Mouse (Mus musculus): Measurements from ENCODE around the gene Rassf1.

Rassf1 gene

GRCm38 (mm10) chr9:107539940-107540339 lies 11.4 kb upstream of the Rassf1 start:
- ATAC-seq (ENCODE audit: insufficient number of reproducible peaks, low FRiP score, low TSS enrichment), result no peak

DNA sequence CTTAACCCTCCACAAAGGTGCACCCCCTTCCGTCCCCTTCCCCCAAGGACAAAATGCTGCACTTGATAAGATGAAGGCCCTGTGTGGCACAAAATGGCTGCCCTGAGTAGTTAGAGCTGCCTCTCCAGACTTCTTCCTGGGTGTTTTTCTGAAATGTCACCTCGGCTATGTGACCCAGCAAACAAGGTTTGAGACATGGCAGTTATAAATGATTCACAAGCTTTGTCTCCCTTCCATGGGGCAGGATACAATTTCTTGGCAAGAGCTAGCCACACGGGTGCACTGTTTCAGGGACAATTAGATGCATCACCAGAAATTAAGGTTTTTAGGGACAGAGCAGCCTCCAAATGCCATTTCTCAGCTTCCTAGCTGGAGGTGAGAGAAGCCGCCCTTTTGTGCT lies 10.9 kb upstream of the Rassf1 start:
- no peak for ATAC-seq (ENCODE audit: insufficient number of reproducible peaks, low FRiP score, low TSS enrichment)

DNA sequence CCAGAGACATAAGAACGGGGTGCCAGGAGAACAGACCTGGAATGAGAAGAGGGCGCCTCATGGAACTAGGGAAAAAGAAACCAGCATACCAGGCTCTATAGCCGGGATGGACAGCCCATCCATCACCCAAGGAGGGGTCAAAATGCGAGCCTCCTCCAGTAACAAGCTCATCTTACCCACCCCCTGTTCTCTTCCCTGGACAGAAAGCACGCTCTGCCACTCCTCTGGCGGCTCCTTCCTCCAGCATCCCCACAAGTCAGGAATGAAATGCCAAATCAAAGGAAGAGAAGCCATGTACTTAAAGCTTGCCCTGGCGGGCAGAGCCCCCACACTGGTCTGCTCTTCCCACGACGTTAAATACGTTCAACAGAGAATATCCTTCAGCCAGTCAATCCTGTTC lies 10.3 kb upstream of the Rassf1 start:
- no peak for ATAC-seq (ENCODE audit: insufficient number of reproducible peaks, low FRiP score, low TSS enrichment)

DNA sequence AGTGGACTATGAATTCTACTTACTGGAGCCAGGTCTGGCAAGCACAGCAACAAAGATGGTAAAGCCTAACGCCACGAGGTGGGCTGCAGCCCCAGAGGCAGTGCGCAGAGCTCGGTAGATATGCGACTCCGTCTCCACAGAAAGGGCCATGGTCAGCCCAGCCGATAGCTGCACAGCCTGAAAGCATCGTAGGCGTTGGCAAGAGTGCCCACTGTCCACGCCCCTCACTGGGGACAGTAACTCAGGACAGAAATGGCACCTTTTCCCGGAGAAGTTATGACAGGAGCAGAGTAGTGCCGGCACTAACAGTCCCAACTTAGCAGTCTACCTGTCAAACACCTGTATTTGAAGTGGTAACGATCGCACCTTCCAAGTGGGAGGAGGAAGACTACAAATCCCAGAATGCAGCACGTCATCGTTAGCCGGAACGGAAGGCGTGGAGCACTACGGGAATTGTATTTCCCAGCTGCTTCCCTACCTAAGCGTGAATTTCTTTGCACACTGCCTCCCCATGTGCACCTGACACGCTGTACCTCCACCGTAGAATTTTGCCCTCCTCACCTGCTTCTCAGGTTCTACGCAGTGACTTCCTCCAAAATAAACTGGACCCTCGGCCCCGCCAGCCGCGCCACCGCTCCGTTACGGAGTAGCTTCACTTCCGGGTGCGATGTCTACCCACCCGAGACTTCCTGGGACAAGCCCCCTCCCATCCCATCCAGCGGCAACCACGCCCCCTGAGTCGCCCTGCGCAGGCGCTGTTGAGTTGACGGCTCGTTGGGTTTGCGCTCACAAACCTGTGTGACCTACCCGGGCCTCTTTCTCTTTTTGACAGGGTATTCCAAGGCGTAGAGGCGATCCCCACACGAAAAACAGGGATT lies 9.6 kb upstream of the Rassf1 start, which contains the start of the genes Cyb561d2 and Nprl2:
Cyb561d2 (minus strand) TSS at position 720 of the 878 bp plus-strand sequence.
Nprl2 (plus strand) TSS at position 753 of the 878 bp plus-strand sequence.
- peak; percentile 79 for ATAC-seq (ENCODE audit: insufficient number of reproducible peaks, low FRiP score, low TSS enrichment)

- no peak for ATAC-seq (ENCODE audit: insufficient number of reproducible peaks, low FRiP score, low TSS enrichment)
Measured at GRCm38 (mm10) chr9:107542352-107542686, 9.0 kb upstream of the Rassf1 start.

- ATAC-seq (ENCODE audit: insufficient number of reproducible peaks, low FRiP score, low TSS enrichment), result no peak
Measured at GRCm38 (mm10) chr9:107542721-107543120, 8.6 kb upstream of the Rassf1 start.

DNA sequence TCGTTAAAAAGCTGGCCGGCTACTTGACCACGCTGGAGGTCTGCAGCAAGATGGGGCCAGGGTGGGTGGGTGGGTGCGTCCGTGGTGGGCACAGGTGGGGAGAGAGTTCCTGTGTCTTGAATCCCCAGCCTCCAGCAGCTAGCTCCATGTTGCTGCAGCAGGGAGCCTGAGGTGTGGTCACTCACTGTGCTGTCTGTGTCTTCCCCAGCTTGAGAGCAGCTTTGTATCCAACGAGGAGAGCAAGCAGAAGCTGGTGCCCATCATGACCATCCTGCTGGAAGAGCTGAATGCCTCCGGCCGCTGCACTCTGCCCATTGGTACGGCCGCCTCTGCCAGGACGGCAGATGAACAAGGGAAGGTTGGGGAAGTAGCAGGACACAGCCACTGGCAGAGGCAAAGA lies 8.1 kb upstream of the Rassf1 start:
- ATAC-seq (ENCODE audit: insufficient number of reproducible peaks, low FRiP score, low TSS enrichment), result no peak

DNA sequence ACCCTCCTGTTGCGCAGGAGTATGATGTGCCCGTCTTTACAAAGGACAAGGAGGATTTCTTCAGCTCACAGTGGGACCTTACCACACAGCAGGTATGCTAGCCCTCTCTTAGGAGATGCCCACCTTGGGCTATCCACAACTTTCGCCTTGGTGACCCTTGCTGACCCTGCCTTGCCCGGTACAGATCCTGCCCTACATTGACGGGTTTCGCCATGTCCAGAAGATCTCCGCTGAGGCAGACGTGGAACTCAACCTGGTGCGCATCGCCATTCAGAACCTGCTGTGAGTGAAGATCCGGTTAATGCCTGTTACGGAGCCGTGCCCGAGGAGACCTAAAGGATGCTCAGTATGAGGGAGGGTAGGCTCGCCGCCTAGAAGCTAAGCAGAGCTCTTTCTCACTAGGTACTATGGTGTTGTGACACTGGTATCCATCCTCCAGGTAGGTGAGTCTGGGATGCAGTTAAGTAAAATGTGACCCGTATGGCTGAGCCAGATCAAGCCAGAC lies 7.1 kb upstream of the Rassf1 start:
- no peak for ATAC-seq (ENCODE audit: insufficient number of reproducible peaks, low FRiP score, low TSS enrichment)

DNA sequence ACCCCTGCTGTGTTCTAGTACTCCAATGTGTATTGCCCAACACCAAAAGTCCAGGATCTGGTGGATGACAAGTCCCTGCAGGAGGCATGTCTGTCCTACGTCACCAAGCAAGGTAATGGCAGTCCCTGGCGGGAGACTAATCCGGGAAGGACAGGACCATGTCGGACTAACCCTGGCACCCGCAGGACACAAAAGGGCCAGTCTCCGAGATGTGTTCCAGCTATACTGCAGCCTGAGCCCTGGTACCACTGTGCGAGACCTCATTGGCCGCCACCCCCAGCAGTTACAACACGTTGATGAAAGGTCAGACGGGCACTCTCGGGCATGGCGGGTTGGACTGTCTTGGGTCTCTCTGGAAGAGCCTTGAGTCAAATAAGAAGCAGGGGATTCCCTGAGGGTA lies 6.6 kb upstream of the Rassf1 start:
- ATAC-seq (ENCODE audit: insufficient number of reproducible peaks, low FRiP score, low TSS enrichment), result no peak

- no peak for ATAC-seq (ENCODE audit: insufficient number of reproducible peaks, low FRiP score, low TSS enrichment)
Measured at GRCm38 (mm10) chr9:107545199-107545598, 6.2 kb upstream of the Rassf1 start.

- no peak for ATAC-seq (ENCODE audit: insufficient number of reproducible peaks, low FRiP score, low TSS enrichment)
Measured at GRCm38 (mm10) chr9:107545602-107546001, 5.8 kb upstream of the Rassf1 start.

DNA sequence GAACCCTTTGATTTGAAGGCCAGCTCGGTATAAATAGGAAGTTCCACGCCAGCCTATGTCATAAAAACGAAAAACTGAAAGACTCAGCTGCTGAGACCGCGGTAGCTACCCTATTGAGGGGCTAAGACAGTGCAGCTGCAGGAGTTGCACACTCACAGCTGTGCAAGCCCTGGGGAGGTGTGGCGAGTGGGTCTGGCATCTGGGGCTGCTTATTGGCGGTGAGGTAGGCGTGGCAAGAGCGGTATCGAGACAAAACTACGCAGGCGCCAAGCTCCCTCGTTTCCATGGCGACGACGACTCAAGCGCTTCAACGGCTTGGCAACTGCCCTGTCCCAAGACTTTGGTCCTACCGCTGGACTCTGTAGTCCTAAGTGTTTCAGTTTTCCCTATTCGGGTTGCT lies 4.3 kb upstream of the Rassf1 start, which contains the start of gene Zmynd10:
Zmynd10 (plus strand) TSS at position 273 of the 400 bp plus-strand sequence.
- ATAC-seq (ENCODE audit: insufficient number of reproducible peaks, low FRiP score, low TSS enrichment), result no peak

GRCm38 (mm10) chr9:107547957-107548356 lies 3.4 kb upstream of the Rassf1 start:
- ATAC-seq (ENCODE audit: insufficient number of reproducible peaks, low FRiP score, low TSS enrichment), result no peak

GRCm38 (mm10) chr9:107548820-107549219 lies 2.5 kb upstream of the Rassf1 start:
- ATAC-seq (ENCODE audit: insufficient number of reproducible peaks, low FRiP score, low TSS enrichment), result no peak

DNA sequence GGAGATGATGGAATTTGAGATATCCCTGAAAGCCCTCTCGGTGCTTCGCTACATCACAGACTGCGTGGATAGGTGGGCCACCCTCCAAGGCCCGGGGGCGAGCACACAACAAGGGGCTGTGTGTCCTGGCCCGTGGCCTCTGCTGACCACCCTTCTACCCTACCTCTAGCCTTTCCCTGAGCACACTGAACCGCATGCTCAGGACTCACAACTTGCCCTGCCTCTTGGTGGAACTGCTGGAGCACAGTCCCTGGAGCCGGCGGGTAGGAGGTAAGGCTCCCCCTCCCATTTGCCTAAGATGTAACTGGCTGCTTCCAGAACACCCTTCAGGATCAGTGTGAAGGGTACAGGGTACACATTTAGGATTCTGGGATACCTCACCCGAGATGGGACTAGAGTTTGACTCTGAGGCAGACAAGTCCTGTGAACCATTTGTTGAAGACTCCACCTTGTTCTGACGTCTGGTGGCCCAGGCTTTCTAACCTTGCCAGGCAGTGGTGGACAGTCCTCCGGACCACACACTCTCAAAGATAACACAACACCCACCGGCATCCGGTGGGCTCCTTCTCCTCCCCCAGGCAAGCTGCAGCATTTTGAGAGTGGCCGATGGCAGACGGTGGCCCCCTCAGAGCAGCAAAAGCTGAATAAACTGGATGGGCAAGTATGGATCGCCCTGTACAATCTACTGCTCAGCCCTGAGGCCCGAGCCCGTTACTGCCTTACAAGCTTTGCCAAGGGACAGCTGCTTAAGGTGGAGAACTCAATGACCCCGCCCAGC lies 1.9 kb upstream of the Rassf1 start:
- ATAC-seq (ENCODE audit: insufficient number of reproducible peaks, low FRiP score, low TSS enrichment), result no peak

DNA sequence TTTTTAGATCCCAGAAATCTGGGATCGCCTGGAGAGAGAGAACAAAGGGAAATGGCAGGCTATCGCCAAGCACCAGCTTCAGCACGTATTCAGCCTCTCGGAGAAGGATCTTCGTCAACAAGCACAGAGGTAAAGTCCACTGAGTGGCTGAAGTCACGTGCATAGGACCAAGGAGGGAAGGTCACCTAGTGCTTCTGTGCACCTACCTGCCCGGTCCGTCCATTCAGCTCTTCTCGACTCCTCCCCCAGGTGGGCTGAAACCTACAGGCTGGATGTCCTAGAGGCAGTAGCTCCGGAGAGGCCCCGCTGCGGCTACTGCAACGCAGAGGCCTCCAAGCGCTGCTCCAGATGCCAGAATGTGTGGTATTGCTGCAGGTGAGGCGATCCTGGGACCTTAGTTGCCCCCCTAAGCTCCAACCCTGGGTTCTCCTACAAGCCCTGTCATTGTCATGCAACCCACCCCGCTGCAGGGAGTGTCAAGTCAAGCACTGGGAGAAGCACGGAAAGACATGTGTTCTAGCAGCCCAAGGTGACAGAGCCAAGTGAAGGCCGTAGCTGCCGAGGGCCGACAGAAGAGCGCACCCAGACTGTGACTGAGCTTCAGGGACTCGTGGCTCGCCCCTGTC lies 751 bp upstream of the Rassf1 start:
- ATAC-seq (ENCODE audit: insufficient number of reproducible peaks, low FRiP score, low TSS enrichment), result no peak

DNA sequence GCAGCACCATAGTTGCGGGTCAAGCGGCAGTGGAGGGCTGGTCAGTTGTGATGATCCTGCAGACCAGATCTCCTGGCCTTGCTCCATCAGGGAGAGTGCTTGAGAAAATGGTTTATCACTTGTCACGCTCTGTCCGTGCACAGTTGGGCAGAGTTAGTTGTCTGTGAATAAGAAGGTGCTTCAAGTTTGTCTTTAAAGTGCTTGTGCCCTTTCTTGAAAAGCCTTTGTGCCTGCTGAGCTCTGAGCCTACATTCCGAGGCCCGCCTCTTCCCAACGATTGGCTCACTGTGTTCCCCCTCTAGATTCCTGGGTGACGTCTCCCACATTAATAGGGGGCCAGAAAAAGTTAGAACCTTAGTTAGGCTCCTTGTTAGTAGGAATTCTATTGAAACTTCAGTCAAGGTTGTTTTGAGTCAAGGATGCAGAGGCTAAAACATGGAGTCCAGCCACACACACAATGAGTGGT lies 568 bp downstream of the Rassf1 start:
- no peak for ATAC-seq (ENCODE audit: insufficient number of reproducible peaks, low FRiP score, low TSS enrichment)

DNA sequence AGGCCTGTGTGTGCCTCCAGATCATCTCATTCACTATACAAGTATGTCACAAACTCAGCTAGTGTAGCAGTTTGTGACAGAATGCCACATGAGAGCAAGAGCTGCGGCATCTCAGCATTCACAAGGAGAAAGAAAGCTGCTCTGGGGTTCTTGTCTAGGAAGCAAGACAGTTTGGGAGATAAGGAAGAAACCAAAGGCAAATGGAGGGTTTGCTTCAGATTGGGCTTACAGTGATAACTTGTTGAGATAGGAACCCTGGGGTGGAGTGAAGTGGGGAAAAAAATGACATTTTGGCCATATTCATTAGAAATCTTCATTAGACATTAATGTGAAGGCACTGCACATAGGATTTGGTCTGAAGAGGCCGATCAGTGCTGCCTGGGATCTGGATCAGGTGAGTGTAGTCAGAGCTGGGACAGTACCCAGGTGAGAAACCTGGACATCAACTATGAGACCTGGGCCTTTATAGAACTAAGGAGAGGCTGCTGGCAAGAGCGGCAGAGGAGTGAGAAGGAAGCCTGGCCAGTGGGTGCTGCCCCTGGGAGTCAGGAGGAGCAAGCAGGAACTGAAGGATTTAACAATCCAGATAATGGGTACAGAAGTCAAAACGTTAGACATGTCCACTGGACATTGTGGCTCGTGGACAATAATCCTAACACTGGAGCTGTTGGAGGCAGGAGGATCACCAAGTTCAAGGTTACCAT lies 1.5 kb downstream of the Rassf1 start:
- ATAC-seq (ENCODE audit: insufficient number of reproducible peaks, low FRiP score, low TSS enrichment), result no peak

GRCm38 (mm10) chr9:107553541-107554318 lies 2.4 kb downstream of the Rassf1 start:
- peak; percentile 9; the same call in 1 of the 2 replicates for ATAC-seq (ENCODE audit: insufficient number of reproducible peaks, low FRiP score, low TSS enrichment)
